Mouse (Mus musculus): ENCODE results near the gene Coro2b. TPM values are rescaled to one million over a fixed set of nuclear protein-coding genes. Genes with fewer than 3 reads are reported as not detected.

Coro2b gene
- polyA plus RNA-seq, 1 experiment from 2014 or later: 29.0 TPM

- H3K9me3 ChIP-seq (replicated peaks; ENCODE audit: control insufficient read depth, low read length): no peaks in the 10 kb centered on the region
- no peak overlapping the region for H3K9ac ChIP-seq (ENCODE audit: low read length)
- no peaks in the 10 kb centered on the region for H3K27me3 ChIP-seq (replicated peaks; ENCODE audit: control insufficient read depth, insufficient read depth, low read length)
- DNase-seq (ENCODE audit: low spot score): no peak
- no peak overlapping the region for H3K4me3 ChIP-seq (ENCODE audit: low read depth, low read length)
- no peak overlapping the region for H3K4me2 ChIP-seq (ENCODE audit: low read length)
- no peak for ATAC-seq
- peaks cover 24% of the 10 kb centered on the region for H3K4me1 ChIP-seq (ENCODE audit: control insufficient read depth, insufficient read depth, low read length)
- peaks cover 37% of the 10 kb centered on the region for H3K36me3 ChIP-seq (ENCODE audit: control insufficient read depth, insufficient read depth, low read length)
- 67% methylated on average over 6 of the region's 6 CpGs for WGBS
- no peak overlapping the region for H3K27ac ChIP-seq (ENCODE audit: low read depth, low read length)
Observed at GRCm38 (mm10) chr9:62370648-62371280, 166.1 kb downstream of the Coro2b start.

- DNase-seq (ENCODE audit: low spot score) (no peak), ATAC-seq (no peak)
- WGBS: 75% methylated on average over 9 of the region's 9 CpGs
- Histone ChIP-seq H3K9ac (ENCODE audit: low read length) (no peak overlapping the region), H3K4me1 (ENCODE audit: control insufficient read depth, insufficient read depth, low read length) (peaks cover 29% of the 10 kb centered on the region), H3K4me2 (ENCODE audit: low read length) (no peak overlapping the region), H3K9me3 (replicated peaks; ENCODE audit: control insufficient read depth, low read length) (no peaks in the 10 kb centered on the region), H3K36me3 (ENCODE audit: control insufficient read depth, insufficient read depth, low read length) (peaks cover 31% of the 10 kb centered on the region), H3K27ac (ENCODE audit: low read depth, low read length) (no peak overlapping the region), H3K4me3 (ENCODE audit: low read depth, low read length) (no peak overlapping the region), H3K27me3 (replicated peaks; ENCODE audit: control insufficient read depth, insufficient read depth, low read length) (no peaks in the 10 kb centered on the region)
Observed at GRCm38 (mm10) chr9:62370186-62370585, 166.7 kb downstream of the Coro2b start.

Other genes starting within 250 kb of the Coro2b start
- gene Anp32a, start 195.8 kb downstream of the Coro2b start, polyA plus RNA-seq (2014; fragmentation: Nextera tagmentation; extraction: Ambion mirVana): 115 and 118 TPM in 2 replicates
- 0.85 and 1.2 TPM in 2 replicates for gene Itga11, start 140.8 kb upstream of the Coro2b start, polyA plus RNA-seq (2014; fragmentation: Nextera tagmentation; extraction: Ambion mirVana)